ENCODE assay signal across 9 mouse cellular contexts in the genomic region with DNA sequence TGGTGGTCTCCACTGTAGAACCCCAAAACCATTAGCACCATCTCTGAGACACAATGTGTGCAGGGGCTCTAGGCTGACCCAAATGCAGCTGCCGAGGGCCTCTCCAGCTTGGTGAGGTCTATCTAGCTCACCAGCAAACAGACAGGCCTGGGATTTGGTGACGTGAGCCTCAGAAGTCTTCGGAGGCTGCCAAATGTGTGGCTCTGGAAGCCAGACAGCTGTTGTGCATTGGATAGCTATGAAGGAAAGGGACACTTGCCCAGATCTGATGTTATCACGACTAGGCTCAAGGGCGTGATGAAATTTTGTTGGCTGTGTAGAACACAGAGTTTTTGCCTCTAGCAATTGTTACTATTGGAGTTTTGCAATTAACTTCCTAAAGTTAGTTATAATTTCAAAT. TPM values are rescaled to one million over a fixed set of nuclear protein-coding genes. Genes with fewer than 3 reads are reported as not detected.
DNase-seq lines count a peak whose midpoint lies in the region; ATAC-seq and TF ChIP-seq lines count a peak whose summit lies in the region.
"Had no signal": no experiment of that assay in that cellular context is flagged by ENCODE, and none has a peak within 500 bp of the region (broad histone marks: within the 10 kb centered on the region; RNA-seq: fewer than 3 reads in every experiment).

No protein-coding gene starts in this region.

- no peak overlapping the region for H3K9ac ChIP-seq in kidney, embryonic 16.5 days (replicated peaks; ENCODE audit: low read length)

- H3K27me3 ChIP-seq in kidney, embryonic 16.5 days (ENCODE audit: insufficient read depth, low read length): no peaks in the 10 kb centered on the region

- no peak overlapping the region for H3K4me2 ChIP-seq in kidney, embryonic 16.5 days (replicated peaks; ENCODE audit: low read depth, low read length)

- no peak overlapping the region for H3K4me3 ChIP-seq in lung, adult 2 months (replicated peaks; ENCODE audit: extremely low read depth, low read depth, low read length)
- H3K4me3 ChIP-seq in gastrocnemius, adult 2 months: no peak overlapping the region
- no peak overlapping the region for H3K4me3 ChIP-seq in kidney, embryonic 16.5 days (ENCODE audit: low read length)

- TF ChIP-seq POLR2A in lung, adult 2 months (IDR thresholded peaks at IDR 0.05; ENCODE audit: borderline replicate concordance, extremely low read depth, low read depth, low read length): no peak

- intact Hi-C loops in gastrocnemius, adult 2 months (cut with DNase I): no loop called here
- intact Hi-C loops in left cerebral cortex, postnatal 10 days (cut with DNase I): no loop called here

- DNase-seq in lung, adult 18-20 months: peak; percentile 54 to 57
- no peak for DNase-seq in lung, adult 2 months
- peak; percentile 85 for DNase-seq in gastrocnemius, adult 2 months
- DNase-seq in ovary, postnatal 36 days (ENCODE audit: low spot score): peak; percentile 44
- DNase-seq in left cerebral cortex, postnatal 10 days (ENCODE audit: extremely low spot score in 1 of 2, low spot score in 2 of 2): no peak
- DNase-seq in layer of hippocampus, adult 8-10 months (ENCODE audit: low spot score in 2 of 2): no peak

- H3K36me3 ChIP-seq in kidney, embryonic 16.5 days (ENCODE audit: insufficient read depth, low read length): no peaks in the 10 kb centered on the region

- peak overlapping the region; percentile 64 for H3K27ac ChIP-seq in gastrocnemius, adult 2 months
- no peak overlapping the region for H3K27ac ChIP-seq in kidney, embryonic 16.5 days (ENCODE audit: low read length)

- no peak for TF ChIP-seq CTCF in lung, adult 2 months (IDR thresholded peaks at IDR 0.05; ENCODE audit: insufficient read depth, low read length)
- no peak for TF ChIP-seq CTCF in gastrocnemius, adult 2 months (IDR thresholded peaks at IDR 0.05)

- WGBS in lung, adult 2 months: 52% methylated on average over 5 of the region's 5 CpGs
- WGBS in kidney, embryonic 16.5 days: 59% methylated on average over 5 of the region's 5 CpGs

- H3K4me1 ChIP-seq in lung, adult 2 months (ENCODE audit: control insufficient read depth, insufficient read depth, low read length): no peaks in the 10 kb centered on the region; the same call in none of the 2 replicates
- peaks cover 10% of the 10 kb centered on the region; the same call in 1 of the 2 replicates for H3K4me1 ChIP-seq in kidney, embryonic 16.5 days (ENCODE audit: insufficient read depth, low read length)

- ATAC-seq in kidney, embryonic 16.5 days (ENCODE audit: low FRiP score, low TSS enrichment): peak; percentile 57
- ATAC-seq: hindbrain, embryonic 16.5 days had no signal

- H3K9me3 ChIP-seq in kidney, embryonic 16.5 days (ENCODE audit: low read length): no peaks in the 10 kb centered on the region

RNA-seq across cellular contexts. Expression of a gene that starts 4.6 kb away (rescaled TPM):
- polyA plus RNA-seq in lung, adult 2 months (2012; rRNA removed): 1.8 and 3.0 TPM in 2 replicates
- total RNA-seq in gastrocnemius, adult 2 months (2021): under 1 TPM; 0.10 to 0.45 TPM
- polyA plus RNA-seq in kidney, embryonic 16.5 days (2015; fragmentation: Nextera tagmentation; extraction: Ambion mirVana): not detected in 2 replicates
- total RNA-seq in left cerebral cortex, postnatal 10 days (2021): not detected
- total RNA-seq in layer of hippocampus, adult 8-10 months (2022): 1 to 10 TPM in 1 of 4 experiments, under 1 TPM in 1, not detected in 2; 0.25 to 1.3 TPM
- polyA plus RNA-seq: hindbrain, embryonic 16.5 days had no signal

RNA-seq across cellular contexts. Expression of a gene that starts 8.4 kb away (rescaled TPM):
- polyA plus RNA-seq in lung, adult 2 months (2012; rRNA removed): 16.5 and 26.2 TPM in 2 replicates
- 100 to 1,000 TPM; 394 to 399 TPM for total RNA-seq in gastrocnemius, adult 2 months (2021)
- 2.6 and 3.5 TPM in 2 replicates for polyA plus RNA-seq in kidney, embryonic 16.5 days (2015; fragmentation: Nextera tagmentation; extraction: Ambion mirVana)
- total RNA-seq in left cerebral cortex, postnatal 10 days (2021): 1 to 10 TPM; 7.6 to 9.5 TPM
- total RNA-seq in layer of hippocampus, adult 8-10 months (2022): 1 to 10 TPM; 3.4 to 7.5 (median 5.8) TPM
- total RNA-seq: common myeloid progenitor, adult 5-6 weeks had no signal

RNA-seq across cellular contexts. Expression of a gene that starts 13.0 kb away (rescaled TPM):
- polyA plus RNA-seq in lung, adult 2 months (2012; rRNA removed): 5.5 and 7.1 TPM in 2 replicates
- 10 to 100 TPM; 15.5 to 17.7 TPM for total RNA-seq in gastrocnemius, adult 2 months (2021)
- polyA plus RNA-seq in kidney, embryonic 16.5 days (2015; fragmentation: Nextera tagmentation; extraction: Ambion mirVana): 39.2 and 42.6 TPM in 2 replicates
- 10 to 100 TPM; 20.5 to 25.3 TPM for total RNA-seq in left cerebral cortex, postnatal 10 days (2021)
- 10 to 100 TPM; 20.2 to 26.5 (median 22.8) TPM for total RNA-seq in layer of hippocampus, adult 8-10 months (2022)

RNA-seq across cellular contexts. Expression of a gene that starts 25.4 kb away (rescaled TPM):
- polyA plus RNA-seq in lung, adult 2 months (2012; rRNA removed): 2.2 and 3.0 TPM in 2 replicates
- not detected for total RNA-seq in gastrocnemius, adult 2 months (2021)
- 1.1 TPM in 2 replicates for polyA plus RNA-seq in kidney, embryonic 16.5 days (2015; fragmentation: Nextera tagmentation; extraction: Ambion mirVana)
- not detected for total RNA-seq in left cerebral cortex, postnatal 10 days (2021)
- total RNA-seq in layer of hippocampus, adult 8-10 months (2022): 1 to 10 TPM in 3 of 4 experiments, not detected in 1; 1.2 to 5.2 (median 4.2) TPM

RNA-seq across cellular contexts. Expression of a gene that starts 45.3 kb away (rescaled TPM):
- polyA plus RNA-seq in lung, adult 2 months (2012; rRNA removed): 81.2 and 91.1 TPM in 2 replicates
- total RNA-seq in gastrocnemius, adult 2 months (2021): 1 to 10 TPM; 5.5 to 8.5 TPM
- 24.2 and 24.3 TPM in 2 replicates for polyA plus RNA-seq in kidney, embryonic 16.5 days (2015; fragmentation: Nextera tagmentation; extraction: Ambion mirVana)
- 10 to 100 TPM; 15.6 to 22.2 TPM for total RNA-seq in left cerebral cortex, postnatal 10 days (2021)
- 10 to 100 TPM; 46.9 to 57.1 (median 50.3) TPM for total RNA-seq in layer of hippocampus, adult 8-10 months (2022)

Comparison
In these comparisons a context has a peak if more than half of its experiments do, and no peak if none do; other contexts are left out.
1. DNase-seq: peak in lung, adult 18-20 months (2 of 2), gastrocnemius, adult 2 months (single experiment) and ovary, postnatal 36 days (single experiment); none in lung, adult 2 months (single experiment), left cerebral cortex, postnatal 10 days (0 of 2) and layer of hippocampus, adult 8-10 months (0 of 2).
2. RNA of a gene that starts 8.4 kb away (total RNA-seq): 394 to 399 TPM in gastrocnemius, adult 2 months; 7.6 to 9.5 TPM in left cerebral cortex, postnatal 10 days and 3.4 to 7.5 TPM in layer of hippocampus, adult 8-10 months; every median in the first group is over 10 times any median in the second.